Mouse (Mus musculus) kidney, embryonic 16.5 days (tissue): ENCODE measurements around the gene Raver2. TPM values are rescaled to one million over a fixed set of nuclear protein-coding genes. Genes with fewer than 3 reads are reported as not detected.

Experiments
- ATAC-seq: fragments of 200-750 bp; cut with Nextera tagmentation; 2 replicates; pipeline ENCODE4 v1.8.0; 2017; ENCODE audit warnings: moderate TSS enrichment; ENCODE audit not compliant: low FRiP score, low TSS enrichment
- H3K27ac ChIP-seq: fragments of 300-500 bp; sonication (generic); 2 replicates; pipeline ENCODE4 v1.5.1; 2014; ENCODE audit warnings: low read length
- H3K27me3 ChIP-seq: fragments of 300-500 bp; sonication (generic); 2 replicates; pipeline ENCODE4 v1.6.1; 2014; ENCODE audit warnings: low read length, control low read depth, mixed read lengths; ENCODE audit not compliant: insufficient read depth
- H3K36me3 ChIP-seq: fragments of 300-500 bp; sonication (generic); 2 replicates; pipeline ENCODE4 v1.6.1; 2014; ENCODE audit warnings: low read length, control low read depth, mixed read lengths; ENCODE audit not compliant: insufficient read depth
- H3K4me1 ChIP-seq: fragments of 300-500 bp; sonication (generic); 2 replicates; pipeline ENCODE4 v1.6.1; 2014; ENCODE audit warnings: low read length, control low read depth, mixed read lengths; ENCODE audit not compliant: insufficient read depth
- H3K4me2 ChIP-seq: fragments of 300-500 bp; sonication (generic); replicated peaks from 2 replicates; pipeline ENCODE4 v1.6.1; 2014; ENCODE audit warnings: low read depth, low read length
- H3K4me3 ChIP-seq: fragments of 300-500 bp; sonication (generic); 2 replicates; pipeline ENCODE4 v1.5.1; 2014; ENCODE audit warnings: mild to moderate bottlenecking, low read length
- H3K9ac ChIP-seq: fragments of 300-500 bp; sonication (generic); replicated peaks from 2 replicates; pipeline ENCODE4 v1.6.1; 2014; ENCODE audit warnings: low read length
- H3K9me3 ChIP-seq: fragments of 300-500 bp; sonication (generic); 2 replicates; pipeline ENCODE4 v1.6.1; 2016; ENCODE audit warnings: low read length, control low read depth
- WGBS: fragments of 180-500 bp; shearing (Covaris S2); extraction: QIAGEN DNeasy Blood & Tissue Kit; methylation state at CpG from one replicate; pipeline ENCODE4 v1.1.7; 2014; 5-methylcytosine and 5-hydroxymethylcytosine counted together
- polyA plus RNA-seq: library from polyadenylated mRNA; unstranded; fragments of >200 nt; fragmentation: Nextera tagmentation; extraction: Ambion mirVana; gene quantifications from 2 replicates; pipeline ENCODE4 v1.2.1, GENCODE M21; 2015

Raver2 gene
- polyA plus RNA-seq, 1 experiment from 2014 or later, result 12.4 TPM

- no peak overlapping the region for H3K4me2 ChIP-seq
- no peaks in the 10 kb centered on the region for H3K4me1 ChIP-seq
- no peaks in the 10 kb centered on the region for H3K9me3 ChIP-seq
- WGBS, result 68% methylated on average over 2 of the region's 2 CpGs
- H3K36me3 ChIP-seq, result peaks cover 23% of the 10 kb centered on the region
- H3K9ac ChIP-seq, result no peak overlapping the region
- no peak overlapping the region for H3K27ac ChIP-seq
- no peaks in the 10 kb centered on the region for H3K27me3 ChIP-seq
- ATAC-seq, result no peak
- no peak overlapping the region for H3K4me3 ChIP-seq
Observed at GRCm38 (mm10) chr4:101164189-101164588, 95.4 kb downstream of the Raver2 start.

- no peaks in the 10 kb centered on the region for H3K4me1 ChIP-seq
- no peak overlapping the region for H3K4me3 ChIP-seq
- H3K27me3 ChIP-seq, result no peaks in the 10 kb centered on the region
- WGBS, result 74% methylated on average over 2 of the region's 2 CpGs
- H3K9me3 ChIP-seq, result no peaks in the 10 kb centered on the region
- no peak overlapping the region for H3K4me2 ChIP-seq
- ATAC-seq, result no peak
- peaks cover 22% of the 10 kb centered on the region for H3K36me3 ChIP-seq
- H3K9ac ChIP-seq, result no peak overlapping the region
- H3K27ac ChIP-seq, result no peak overlapping the region
Observed at GRCm38 (mm10) chr4:101164673-101165072, 95.9 kb downstream of the Raver2 start.

DNA sequence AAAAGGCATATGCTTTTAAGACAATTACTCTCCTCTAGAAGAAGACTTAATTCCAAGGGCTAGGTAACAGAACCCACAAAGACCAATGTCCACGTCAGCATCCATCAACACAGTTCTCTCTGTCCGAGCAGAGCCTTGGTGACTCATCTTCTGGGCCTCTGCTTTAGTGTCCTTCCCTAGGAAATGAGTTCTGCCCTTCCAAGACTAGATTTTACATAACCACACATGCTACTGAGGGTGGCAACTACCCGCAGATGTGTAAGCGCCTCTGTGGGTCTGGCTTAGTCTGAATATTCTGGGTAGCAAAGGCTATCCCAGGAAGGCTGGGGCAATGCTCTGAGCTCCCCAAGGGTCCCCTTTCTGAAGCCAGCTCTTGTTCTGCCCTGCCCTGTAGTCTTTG, 97.0 kb downstream of the Raver2 start:
- peaks cover 27% of the 10 kb centered on the region for H3K36me3 ChIP-seq
- no peak overlapping the region for H3K9ac ChIP-seq
- H3K4me1 ChIP-seq, result no peaks in the 10 kb centered on the region
- no peaks in the 10 kb centered on the region for H3K27me3 ChIP-seq
- no peak overlapping the region for H3K27ac ChIP-seq
- no peaks in the 10 kb centered on the region for H3K9me3 ChIP-seq
- WGBS, result 85% methylated on average over 4 of the region's 4 CpGs
- no peak overlapping the region for H3K4me2 ChIP-seq
- H3K4me3 ChIP-seq, result no peak overlapping the region
- no peak for ATAC-seq

- Histone ChIP-seq H3K27ac (no peak overlapping the region), H3K9me3 (no peaks in the 10 kb centered on the region), H3K4me3 (no peak overlapping the region), H3K4me2 (no peak overlapping the region), H3K27me3 (no peaks in the 10 kb centered on the region), H3K4me1 (no peaks in the 10 kb centered on the region), H3K9ac (no peak overlapping the region), H3K36me3 (peaks cover 34% of the 10 kb centered on the region)
- ATAC-seq, result no peak
- 92% methylated on average over 1 of the region's 1 CpGs for WGBS
Observed at GRCm38 (mm10) chr4:101167777-101168176, 99.0 kb downstream of the Raver2 start.

GRCm38 (mm10) chr4:101168189-101168778, 99.5 kb downstream of the Raver2 start:
- H3K9me3 ChIP-seq, result no peaks in the 10 kb centered on the region
- no peak overlapping the region for H3K9ac ChIP-seq
- peaks cover 29% of the 10 kb centered on the region for H3K36me3 ChIP-seq
- H3K4me2 ChIP-seq, result no peak overlapping the region
- no peaks in the 10 kb centered on the region for H3K27me3 ChIP-seq
- no peak overlapping the region for H3K4me3 ChIP-seq
- H3K27ac ChIP-seq, result no peak overlapping the region
- peak; percentile 73; the same call in 1 of the 2 replicates for ATAC-seq
- H3K4me1 ChIP-seq, result no peaks in the 10 kb centered on the region
- WGBS, result 47% methylated on average over 6 of the region's 6 CpGs

DNA sequence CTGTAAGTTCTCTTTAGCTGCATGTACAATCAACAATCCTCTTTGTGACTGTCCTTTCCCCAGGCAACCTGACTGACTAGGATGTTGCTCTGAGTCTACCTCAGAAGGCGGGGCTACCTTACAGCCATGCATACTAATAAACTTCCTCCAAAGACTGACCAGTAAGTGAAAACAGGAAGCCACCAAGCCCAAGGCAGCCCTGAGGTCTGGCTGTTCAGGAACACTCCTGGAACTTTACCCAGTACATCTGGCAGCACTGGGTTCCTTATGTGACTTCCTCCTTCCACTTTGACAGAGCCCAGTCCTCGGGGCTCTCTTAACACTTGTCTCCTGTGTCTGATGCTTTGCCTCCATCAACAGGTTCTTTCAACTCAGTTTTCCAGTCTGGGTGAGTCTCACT, 104.0 kb downstream of the Raver2 start:
- H3K9me3 ChIP-seq, result no peaks in the 10 kb centered on the region
- H3K27me3 ChIP-seq, result no peaks in the 10 kb centered on the region
- no peak for ATAC-seq
- H3K9ac ChIP-seq, result no peak overlapping the region
- no peak overlapping the region for H3K27ac ChIP-seq
- 88% methylated on average over 2 of the region's 2 CpGs for WGBS
- no peak overlapping the region for H3K4me2 ChIP-seq
- no peaks in the 10 kb centered on the region for H3K4me1 ChIP-seq
- H3K4me3 ChIP-seq, result no peak overlapping the region
- peaks cover 35% of the 10 kb centered on the region for H3K36me3 ChIP-seq

DNA sequence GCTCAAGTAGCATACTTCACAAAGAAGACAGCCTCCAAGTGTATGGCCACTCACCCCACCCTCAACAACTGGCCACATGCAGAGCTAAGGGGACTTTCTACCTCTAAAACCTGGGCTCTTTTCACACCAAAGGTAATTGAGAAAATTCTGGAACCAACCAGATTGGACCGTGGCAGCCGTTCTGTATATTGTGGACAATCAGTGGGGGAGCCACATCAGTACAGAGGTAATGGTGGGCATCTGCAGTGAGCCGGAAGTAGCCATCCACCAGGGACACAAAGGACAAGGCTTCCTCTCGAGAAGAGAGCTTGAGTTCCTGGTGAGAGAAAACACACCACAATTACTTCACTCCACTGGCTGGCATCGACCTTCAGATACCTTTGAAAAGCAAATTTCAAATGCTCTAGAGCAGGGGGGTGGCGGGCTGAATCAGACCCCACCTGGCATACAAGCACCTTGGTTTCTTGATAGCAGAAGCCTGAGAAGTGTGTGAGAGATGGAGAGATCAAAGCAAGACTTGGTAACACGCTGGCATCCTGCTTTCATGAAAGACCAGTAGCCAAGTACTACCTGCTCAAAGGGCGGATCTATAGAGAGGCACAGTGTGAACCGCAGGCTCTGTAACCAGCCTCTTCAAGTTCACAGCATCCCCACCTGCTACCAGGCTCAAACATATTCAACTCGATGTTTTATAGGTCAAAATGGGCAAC, 106.3 kb downstream of the Raver2 start:
- H3K27me3 ChIP-seq, result no peaks in the 10 kb centered on the region
- no peak overlapping the region for H3K4me2 ChIP-seq
- no peak overlapping the region for H3K9ac ChIP-seq
- no peaks in the 10 kb centered on the region for H3K9me3 ChIP-seq
- no peak overlapping the region for H3K27ac ChIP-seq
- H3K4me1 ChIP-seq, result no peaks in the 10 kb centered on the region
- ATAC-seq, result no peak
- no peak overlapping the region for H3K4me3 ChIP-seq
- H3K36me3 ChIP-seq, result peaks cover 38% of the 10 kb centered on the region
- WGBS, result 82% methylated on average over 10 of the region's 10 CpGs

- no peaks in the 10 kb centered on the region for H3K4me1 ChIP-seq
- WGBS, result 85% methylated on average over 6 of the region's 6 CpGs
- no peak for ATAC-seq
- no peaks in the 10 kb centered on the region for H3K9me3 ChIP-seq
- no peak overlapping the region for H3K27ac ChIP-seq
- peaks cover 28% of the 10 kb centered on the region for H3K36me3 ChIP-seq
- H3K4me2 ChIP-seq, result no peak overlapping the region
- no peak overlapping the region for H3K4me3 ChIP-seq
- H3K27me3 ChIP-seq, result no peaks in the 10 kb centered on the region
- H3K9ac ChIP-seq, result no peak overlapping the region
Observed at GRCm38 (mm10) chr4:101176123-101176522, 107.3 kb downstream of the Raver2 start.

DNA sequence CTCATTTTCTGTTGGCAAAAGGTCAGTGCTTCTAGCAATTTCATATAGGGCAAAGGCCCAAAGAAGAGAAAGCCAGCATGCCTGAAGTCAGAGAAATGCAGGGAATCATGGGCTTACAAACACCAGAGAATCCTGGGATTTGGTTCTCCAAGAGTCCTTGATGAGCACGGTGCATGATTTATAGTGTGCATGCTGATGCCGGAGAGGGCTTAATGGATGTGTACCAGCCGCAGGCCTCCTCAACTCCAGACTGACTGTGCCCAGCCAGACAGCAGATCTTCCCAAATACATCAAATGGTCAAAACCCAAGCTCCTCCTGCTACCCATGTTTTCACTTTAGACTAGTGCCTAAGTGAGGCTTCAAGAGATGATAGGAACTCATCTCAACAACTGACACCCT, 109.0 kb downstream of the Raver2 start:
- Histone ChIP-seq H3K27me3 (no peaks in the 10 kb centered on the region), H3K4me3 (no peak overlapping the region), H3K27ac (no peak overlapping the region), H3K9me3 (no peaks in the 10 kb centered on the region), H3K9ac (no peak overlapping the region), H3K4me2 (no peak overlapping the region), H3K36me3 (peaks cover 24% of the 10 kb centered on the region), H3K4me1 (peaks cover under 1% of the 10 kb centered on the region; the same call in 1 of the 2 replicates)
- ATAC-seq, result no peak
- 70% methylated on average over 3 of the region's 3 CpGs for WGBS

DNA sequence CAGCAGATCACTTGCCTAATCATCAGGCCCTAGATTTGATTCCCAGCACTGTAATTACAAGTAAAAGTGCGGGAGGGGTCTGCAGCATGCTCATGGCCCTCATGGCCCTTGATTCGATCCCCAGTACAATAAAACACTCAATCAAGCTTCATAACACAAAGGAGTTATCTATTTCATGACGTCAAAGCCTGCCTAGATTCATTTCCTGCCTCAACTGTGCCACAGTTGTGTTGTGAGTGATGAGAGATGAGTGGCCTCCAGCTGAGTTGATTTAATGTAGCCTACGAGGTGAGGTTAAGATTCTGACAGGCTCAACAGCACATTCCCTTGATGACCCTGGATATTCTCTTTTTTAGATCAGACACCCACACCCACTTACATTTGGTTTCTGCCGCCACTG, 110.3 kb downstream of the Raver2 start:
- H3K9ac ChIP-seq, result no peak overlapping the region
- no peak overlapping the region for H3K4me2 ChIP-seq
- WGBS, result 65% methylated on average over 5 of the region's 5 CpGs
- no peaks in the 10 kb centered on the region for H3K27me3 ChIP-seq
- ATAC-seq, result no peak
- H3K36me3 ChIP-seq, result peaks cover 20% of the 10 kb centered on the region
- H3K27ac ChIP-seq, result no peak overlapping the region
- no peaks in the 10 kb centered on the region for H3K9me3 ChIP-seq
- H3K4me3 ChIP-seq, result no peak overlapping the region
- H3K4me1 ChIP-seq, result peaks cover 4% of the 10 kb centered on the region; the same call in 1 of the 2 replicates
